In genomic region chr8:127579436-127579835, GRCm38 (mm10) we compare ENCODE assay signal across 28 mouse cellular contexts.
DNase-seq lines count a peak whose midpoint lies in the region; ATAC-seq and TF ChIP-seq lines count a peak whose summit lies in the region.
"Had no signal": no experiment of that assay in that cellular context is flagged by ENCODE, and none has a peak within 500 bp of the region (broad histone marks: within the 10 kb centered on the region; RNA-seq: fewer than 3 reads in every experiment).

No protein-coding gene starts in this region.

- no peak for TF ChIP-seq CTCF in testis, adult 2 months (IDR thresholded peaks at IDR 0.05; ENCODE audit: control insufficient read depth, insufficient read depth, insufficient replicate concordance, low read depth, low read length)

- intact Hi-C loops in heart, postnatal 14 days (cut with DNase I) = no loop called here

- TF ChIP-seq POLR2A in testis, adult 2 months (IDR thresholded peaks at IDR 0.05; ENCODE audit: control insufficient read depth, low read depth, low read length) = no peak

- DNase-seq in heart, adult 11 months = peak; percentile 58
- DNase-seq in heart, postnatal 14 days = no peak
- no peak for DNase-seq in testis, postnatal 10 days (ENCODE audit: low spot score)
- peak; percentile 22 for DNase-seq in limb, embryonic 10.5 days (ENCODE audit: low spot score)
- DNase-seq in ovary, postnatal 36 days (ENCODE audit: low spot score) = no peak
- DNase-seq in spleen, adult 18-20 months = no peak
- DNase-seq: adrenal gland, postnatal 14 days; cerebellum, adult 11-12 months; cerebellum, adult 9-11 months; embryo, embryonic 11 days; gastrocnemius, postnatal 25 days; heart, adult 18-20 months; kidney, adult 8-10 months; kidney, postnatal 4 days; lung, embryonic 14.5 days; right cerebral cortex, postnatal 25 days; thymus, postnatal 4 days had no signal

- H3K27me3 ChIP-seq in testis, adult 2 months (ENCODE audit: control insufficient read depth, insufficient read depth, low read length) = no peaks in the 10 kb centered on the region
- H3K27me3 ChIP-seq in limb, embryonic 10.5 days (ENCODE audit: low read depth, poor library complexity, severe bottlenecking) = no peaks in the 10 kb centered on the region
- H3K27me3 ChIP-seq: embryonic facial prominence, embryonic 12.5 days; heart, embryonic 12.5 days; intestine, embryonic 15.5 days; limb, embryonic 12.5 days; liver, embryonic 15.5 days; midbrain, embryonic 13.5 days had no signal

- H3K4me1 ChIP-seq in testis, adult 2 months (ENCODE audit: control insufficient read depth, insufficient read depth, low read length) = no peaks in the 10 kb centered on the region; the same call in 1 of the 2 replicates
- H3K4me1 ChIP-seq in limb, embryonic 10.5 days = peaks cover 25% of the 10 kb centered on the region
- H3K4me1 ChIP-seq: embryonic facial prominence, embryonic 12.5 days; heart, embryonic 12.5 days; intestine, embryonic 15.5 days; liver, embryonic 15.5 days; midbrain, embryonic 13.5 days had no signal

- peak overlapping the region; percentile 40; the same call in 1 of the 2 replicates for H3K4me3 ChIP-seq in testis, adult 2 months (ENCODE audit: control insufficient read depth, low read depth, low read length)
- H3K4me3 ChIP-seq in limb, embryonic 10.5 days = no peak overlapping the region
- H3K4me3 ChIP-seq: embryonic facial prominence, embryonic 12.5 days; heart, embryonic 12.5 days; intestine, embryonic 15.5 days; limb, embryonic 12.5 days; liver, embryonic 15.5 days; midbrain, embryonic 13.5 days had no signal

- H3K36me3 ChIP-seq in testis, adult 2 months (ENCODE audit: control insufficient read depth, insufficient read depth, low read length) = no peaks in the 10 kb centered on the region
- H3K36me3 ChIP-seq in limb, embryonic 10.5 days = no peaks in the 10 kb centered on the region
- H3K36me3 ChIP-seq: embryonic facial prominence, embryonic 12.5 days; heart, embryonic 12.5 days; intestine, embryonic 15.5 days; limb, embryonic 12.5 days; liver, embryonic 15.5 days; midbrain, embryonic 13.5 days had no signal

- no peaks in the 10 kb centered on the region for H3K9me3 ChIP-seq in limb, embryonic 10.5 days (replicated peaks)
- H3K9me3 ChIP-seq: embryonic facial prominence, embryonic 12.5 days; heart, embryonic 12.5 days; intestine, embryonic 15.5 days; limb, embryonic 12.5 days; liver, embryonic 15.5 days; midbrain, embryonic 13.5 days had no signal

- ATAC-seq in cerebellum, adult (ENCODE audit: insufficient number of reproducible peaks, low FRiP score, low TSS enrichment) = no peak
- ATAC-seq: forebrain, embryonic 14.5 days; hindbrain, embryonic 16.5 days; intestine, embryonic 15.5 days; midbrain, embryonic 13.5 days had no signal

- WGBS in limb, embryonic 10.5 days = 94% methylated on average over 9 of the region's 9 CpGs

- no peak overlapping the region for H3K27ac ChIP-seq in testis, adult 2 months (ENCODE audit: control insufficient read depth, insufficient read depth, low read depth, low read length)
- H3K27ac ChIP-seq in limb, embryonic 10.5 days = no peak overlapping the region
- H3K27ac ChIP-seq: embryonic facial prominence, embryonic 12.5 days; intestine, embryonic 15.5 days; kidney, postnatal 0 days; limb, embryonic 12.5 days; liver, embryonic 15.5 days; midbrain, embryonic 13.5 days had no signal

Comparison
In these comparisons a context has a peak if more than half of its experiments do, and no peak if none do; other contexts are left out.
1. DNase-seq: peak in heart, adult 11 months (single experiment) and limb, embryonic 10.5 days (single experiment); none in heart, postnatal 14 days (0 of 2), testis, postnatal 10 days (single experiment), ovary, postnatal 36 days (single experiment) and spleen, adult 18-20 months (0 of 2).